11 mouse cellular contexts compared by ENCODE assay signal in the genomic region with DNA sequence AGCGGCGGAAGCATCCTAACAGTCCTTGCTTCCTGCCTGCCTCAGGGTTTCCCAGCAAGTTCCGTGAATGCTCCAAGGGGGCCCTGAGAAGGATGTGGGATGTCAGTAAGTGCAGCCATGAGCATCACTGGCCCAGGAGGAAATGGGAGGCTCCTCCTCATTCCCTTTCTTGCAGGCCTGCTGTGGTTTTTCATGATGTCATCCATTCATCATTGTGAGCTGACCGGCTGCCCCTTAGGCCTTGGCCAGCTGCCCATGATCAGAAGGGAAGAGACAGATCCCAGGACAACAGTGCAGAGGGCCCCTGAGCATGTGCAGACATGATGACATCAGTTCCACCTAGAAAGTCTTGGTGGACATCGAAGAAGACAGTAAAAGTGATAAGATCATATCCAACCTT. TPM values are rescaled to one million over a fixed set of nuclear protein-coding genes. Genes with fewer than 3 reads are reported as not detected.
A peak's percentile ranks its signal among the peaks of the same experiment; 100 is the strongest.
DNase-seq lines count a peak whose midpoint lies in the region; ATAC-seq and TF ChIP-seq lines count a peak whose summit lies in the region.
"Had no signal": no experiment of that assay in that cellular context is flagged by ENCODE, and none has a peak within 500 bp of the region (broad histone marks: within the 10 kb centered on the region; RNA-seq: fewer than 3 reads in every experiment).

Fam71f1 (plus strand) TSS at position 262 of the 400 bp plus-strand sequence.

- no peaks in the 10 kb centered on the region for H3K9me3 ChIP-seq in forebrain, embryonic 16.5 days (ENCODE audit: control insufficient read depth, low read length)
- H3K9me3 ChIP-seq: embryonic facial prominence, embryonic 13.5 days; G1E; liver, embryonic 13.5 days had no signal

- TF ChIP-seq CTCF in layer of hippocampus, adult 2 months (conservative IDR thresholded peaks at IDR 0.05): no peak

- H3K4me3 ChIP-seq in layer of hippocampus, adult 2 months: no peak within 1 kb of the TSS
- no peak within 1 kb of the TSS for H3K4me3 ChIP-seq in forebrain, embryonic 16.5 days (replicated peaks; ENCODE audit: low read length)
- H3K4me3 ChIP-seq: embryonic facial prominence, embryonic 13.5 days; liver, embryonic 13.5 days had no signal

- H3K27me3 ChIP-seq in forebrain, embryonic 16.5 days (replicated peaks; ENCODE audit: control insufficient read depth, insufficient read depth, low read length): no peaks in the 10 kb centered on the region
- H3K27me3 ChIP-seq: embryonic facial prominence, embryonic 13.5 days; liver, embryonic 13.5 days had no signal

- DNase-seq in layer of hippocampus, adult 11-12 months (ENCODE audit: low spot score): peak; percentile 4
- no peak for DNase-seq in layer of hippocampus, adult 2 months (ENCODE audit: low spot score in 2 of 2)
- DNase-seq in adrenal gland, postnatal 14 days: peak; percentile 85
- DNase-seq in heart, postnatal 14 days: peak; percentile 37 to 50
- peak; percentile 27 for DNase-seq in lung, postnatal 36 days
- DNase-seq in right cerebral cortex, postnatal 36 days (ENCODE audit: low spot score in 2 of 2): no peak
- DNase-seq in left cerebral cortex, adult 9 months (ENCODE audit: low spot score in 2 of 2): no peak
- DNase-seq: liver, embryonic 13.5 days had no signal

- 60% methylated on average over 4 of the region's 5 CpGs for WGBS in forebrain, embryonic 16.5 days

- H3K36me3 ChIP-seq in forebrain, embryonic 16.5 days (ENCODE audit: control insufficient read depth, insufficient read depth): no peaks in the 10 kb centered on the region
- H3K36me3 ChIP-seq: embryonic facial prominence, embryonic 13.5 days; G1E; liver, embryonic 13.5 days had no signal

- ATAC-seq in forebrain, embryonic 16.5 days: no peak

- no peak within 1 kb of the TSS for H3K27ac ChIP-seq in layer of hippocampus, adult 2 months
- no peak within 1 kb of the TSS for H3K27ac ChIP-seq in forebrain, embryonic 16.5 days (ENCODE audit: low read length)
- H3K27ac ChIP-seq: embryonic facial prominence, embryonic 13.5 days; liver, embryonic 13.5 days had no signal

- intact Hi-C loops in heart, postnatal 14 days (cut with DNase I): no loop called here

- no peak within 1 kb of the TSS for H3K4me2 ChIP-seq in forebrain, embryonic 16.5 days (ENCODE audit: low read length)
- H3K4me2 ChIP-seq: embryonic facial prominence, embryonic 13.5 days; liver, embryonic 13.5 days had no signal

- no peaks in the 10 kb centered on the region for H3K4me1 ChIP-seq in forebrain, embryonic 16.5 days (replicated peaks; ENCODE audit: control insufficient read depth, insufficient read depth, low read length)
- H3K4me1 ChIP-seq: liver, embryonic 13.5 days had no signal

- H3K9ac ChIP-seq in forebrain, embryonic 16.5 days (replicated peaks; ENCODE audit: low read depth, low read length): no peak within 1 kb of the TSS
- H3K9ac ChIP-seq: embryonic facial prominence, embryonic 13.5 days; liver, embryonic 13.5 days had no signal

RNA-seq across cellular contexts. Expression of gene Fam71f1, which starts in this region (rescaled TPM):
- not detected for total RNA-seq in layer of hippocampus, adult 2 months (2021)
- total RNA-seq in adrenal gland, postnatal 14 days (2021): not detected in 2 replicates
- not detected for total RNA-seq in heart, postnatal 14 days (2021)
- polyA plus RNA-seq in forebrain, embryonic 16.5 days (2015; fragmentation: Nextera tagmentation; extraction: Ambion mirVana): not detected in 2 replicates
- polyA plus RNA-seq: embryonic facial prominence, embryonic 13.5 days; G1E; liver, embryonic 13.5 days had no signal

Comparison
In these comparisons a context has a peak if more than half of its experiments do, and no peak if none do; other contexts are left out.
1. DNase-seq: peak in layer of hippocampus, adult 11-12 months (single experiment) and lung, postnatal 36 days (single experiment); none in layer of hippocampus, adult 2 months (0 of 2), right cerebral cortex, postnatal 36 days (0 of 2) and left cerebral cortex, adult 9 months (0 of 2).
2. Peak in DNase-seq in adrenal gland, postnatal 14 days; RNA of the gene not detected or under 1 TPM.
3. Peak in DNase-seq in heart, postnatal 14 days; RNA of the gene not detected or under 1 TPM.